ENCODE assay signal across 23 mouse cellular contexts in genomic region chr17:87337683-87338082, GRCm38 (mm10). TPM values are rescaled to one million over a fixed set of nuclear protein-coding genes. Genes with fewer than 3 reads are reported as not detected.
DNase-seq lines count a peak whose midpoint lies in the region; ATAC-seq and TF ChIP-seq lines count a peak whose summit lies in the region.
"Had no signal": no experiment of that assay in that cellular context is flagged by ENCODE, and none has a peak within 500 bp of the region (broad histone marks: within the 10 kb centered on the region; RNA-seq: fewer than 3 reads in every experiment).

No protein-coding gene starts in this region.

- H3K4me2 ChIP-seq in intestine, embryonic 16.5 days (ENCODE audit: low read depth, low read length) = no peak overlapping the region
- no peak overlapping the region for H3K4me2 ChIP-seq in intestine, postnatal 0 days (replicated peaks; ENCODE audit: low read depth)
- H3K4me2 ChIP-seq in midbrain, embryonic 13.5 days (replicated peaks) = no peak overlapping the region
- H3K4me2 ChIP-seq: embryonic facial prominence, embryonic 15.5 days; heart, embryonic 15.5 days; hindbrain, embryonic 13.5 days had no signal

- no peak overlapping the region for H3K4me3 ChIP-seq in intestine, embryonic 16.5 days (ENCODE audit: low read length)
- no peak overlapping the region for H3K4me3 ChIP-seq in intestine, postnatal 0 days (ENCODE audit: low read depth, low read length)
- no peak overlapping the region for H3K4me3 ChIP-seq in midbrain, embryonic 13.5 days (replicated peaks)
- H3K4me3 ChIP-seq: embryonic facial prominence, embryonic 15.5 days; erythroblast, embryonic 14.5 days; forebrain, embryonic 10.5 days; heart, embryonic 10.5 days; heart, embryonic 15.5 days; hindbrain, embryonic 13.5 days had no signal

- no peak overlapping the region for H3K9ac ChIP-seq in intestine, embryonic 16.5 days (ENCODE audit: low read depth, low read length)
- H3K9ac ChIP-seq in intestine, postnatal 0 days (ENCODE audit: low read depth, low read length) = no peak overlapping the region
- no peak overlapping the region for H3K9ac ChIP-seq in midbrain, embryonic 13.5 days (replicated peaks)
- H3K9ac ChIP-seq: embryonic facial prominence, embryonic 15.5 days; heart, embryonic 15.5 days; hindbrain, embryonic 13.5 days had no signal

- H3K4me1 ChIP-seq in intestine, embryonic 16.5 days (ENCODE audit: control insufficient read depth, insufficient read depth, low read length) = peaks cover 2% of the 10 kb centered on the region
- H3K4me1 ChIP-seq in intestine, postnatal 0 days (replicated peaks; ENCODE audit: control insufficient read depth, insufficient read depth, low read length) = no peaks in the 10 kb centered on the region
- peaks cover 4% of the 10 kb centered on the region; the same call in 1 of the 2 replicates for H3K4me1 ChIP-seq in midbrain, embryonic 13.5 days (replicated peaks)
- H3K4me1 ChIP-seq: heart, embryonic 15.5 days had no signal

- TF ChIP-seq CTCF in intestine, postnatal 0 days (IDR thresholded peaks at IDR 0.05; ENCODE audit: low read depth) = no peak

- H3K36me3 ChIP-seq in intestine, embryonic 16.5 days (ENCODE audit: control insufficient read depth, insufficient read depth, low read length) = peaks cover 4% of the 10 kb centered on the region
- H3K36me3 ChIP-seq in intestine, postnatal 0 days (ENCODE audit: control insufficient read depth, insufficient read depth) = peaks cover 68% of the 10 kb centered on the region
- H3K36me3 ChIP-seq in midbrain, embryonic 13.5 days = no peaks in the 10 kb centered on the region
- H3K36me3 ChIP-seq: heart, embryonic 15.5 days; hindbrain, embryonic 13.5 days had no signal

- peak; percentile 40 to 65 for DNase-seq in kidney, postnatal 36 days
- no peak for DNase-seq in kidney, postnatal 4 days
- DNase-seq: adrenal gland, adult 2 months; adrenal gland, postnatal 25 days; cerebellum, adult 18-20 months; cerebellum, postnatal 14 days; embryo, embryonic 11 days; heart, adult 18-20 months; heart, postnatal 14 days had no signal

- H3K27ac ChIP-seq in intestine, embryonic 16.5 days (ENCODE audit: low read length) = no peak overlapping the region
- H3K27ac ChIP-seq in intestine, postnatal 0 days (ENCODE audit: low read depth, low read length) = no peak overlapping the region; the same call in 1 of the 2 replicates
- H3K27ac ChIP-seq in midbrain, embryonic 13.5 days = no peak overlapping the region
- H3K27ac ChIP-seq: embryonic facial prominence, embryonic 15.5 days; forebrain, embryonic 10.5 days; heart, embryonic 10.5 days; heart, embryonic 15.5 days; hindbrain, embryonic 13.5 days had no signal

- WGBS in intestine, embryonic 16.5 days = 84% methylated on average over 7 of the region's 7 CpGs
- WGBS in intestine, postnatal 0 days = 69% methylated on average over 7 of the region's 7 CpGs
- 93% methylated on average over 7 of the region's 7 CpGs for WGBS in midbrain, embryonic 13.5 days

- peaks cover 3% of the 10 kb centered on the region; the same call in 1 of the 2 replicates for H3K9me3 ChIP-seq in intestine, embryonic 16.5 days (ENCODE audit: control insufficient read depth, low read length)
- no peaks in the 10 kb centered on the region for H3K9me3 ChIP-seq in intestine, postnatal 0 days (ENCODE audit: control insufficient read depth)
- H3K9me3 ChIP-seq in midbrain, embryonic 13.5 days = no peaks in the 10 kb centered on the region
- H3K9me3 ChIP-seq: embryonic facial prominence, embryonic 15.5 days; forebrain, embryonic 10.5 days; heart, embryonic 10.5 days; heart, embryonic 15.5 days; hindbrain, embryonic 13.5 days had no signal

- peak; percentile 59 for ATAC-seq in intestine, embryonic 16.5 days
- ATAC-seq in intestine, postnatal 0 days = no peak
- ATAC-seq in megakaryocyte progenitor cell, adult 5-6 weeks (replicated peaks; ENCODE audit: poor library complexity) = peak; percentile 18; the same call in 1 of the 2 replicates
- ATAC-seq in midbrain, embryonic 13.5 days = no peak
- ATAC-seq: activated CD4-positive, CD25-positive, alpha-beta regulatory T cell, adult 4 months; forebrain, embryonic 14.5 days; Patski had no signal

- H3K27me3 ChIP-seq in intestine, embryonic 16.5 days (replicated peaks; ENCODE audit: control insufficient read depth, insufficient read depth, low read length) = no peaks in the 10 kb centered on the region
- H3K27me3 ChIP-seq in intestine, postnatal 0 days (replicated peaks; ENCODE audit: control insufficient read depth, insufficient read depth, low read length) = no peaks in the 10 kb centered on the region
- no peaks in the 10 kb centered on the region for H3K27me3 ChIP-seq in midbrain, embryonic 13.5 days
- H3K27me3 ChIP-seq: CH12.LX; embryonic facial prominence, embryonic 15.5 days; heart, embryonic 15.5 days; hindbrain, embryonic 13.5 days; Patski had no signal

RNA-seq across cellular contexts. Expression of gene Ttc7, which starts 55.0 kb away (rescaled TPM):
- polyA plus RNA-seq in intestine, embryonic 16.5 days (2015; fragmentation: Nextera tagmentation; extraction: Ambion mirVana) = 21.7 and 27.1 TPM in 2 replicates
- polyA plus RNA-seq in intestine, postnatal 0 days (2015; fragmentation: Nextera tagmentation; extraction: Ambion mirVana) = 61.7 and 69.2 TPM in 2 replicates
- 47.8 and 54.7 TPM in 2 replicates for total RNA-seq in megakaryocyte progenitor cell, adult 5-6 weeks (2015)
- total RNA-seq in megakaryocyte progenitor cell, adult 5-6 weeks (2017) = 53.2 and 58.5 TPM in 2 replicates
- 2.8 and 4.3 TPM in 2 replicates for polyA plus RNA-seq in midbrain, embryonic 13.5 days (2015; fragmentation: Nextera tagmentation; extraction: Ambion mirVana)

Comparison
In these comparisons a context has a peak if more than half of its experiments do, and no peak if none do; other contexts are left out.
1. ATAC-seq: peak in intestine, embryonic 16.5 days (single experiment) and megakaryocyte progenitor cell, adult 5-6 weeks (single experiment); none in intestine, postnatal 0 days (single experiment) and midbrain, embryonic 13.5 days (single experiment).
2. DNase-seq: peak in kidney, postnatal 36 days (2 of 2); none in kidney, postnatal 4 days (0 of 2).